In genomic region chr13:110455569-110456196, GRCm38 (mm10) we compare ENCODE assay signal across 28 mouse cellular contexts.
DNase-seq lines count a peak whose midpoint lies in the region; ATAC-seq and TF ChIP-seq lines count a peak whose summit lies in the region.
"Had no signal": no experiment of that assay in that cellular context is flagged by ENCODE, and none has a peak within 500 bp of the region (broad histone marks: within the 10 kb centered on the region; RNA-seq: fewer than 3 reads in every experiment).

No protein-coding gene starts in this region.

- no peak for TF ChIP-seq POLR2A in liver, adult 2 months (IDR thresholded peaks at IDR 0.05; ENCODE audit: extremely low read depth, insufficient read depth, low read length)

- no peak for DNase-seq in hindbrain, embryonic 14.5 days (ENCODE audit: low spot score)
- DNase-seq in hindbrain, postnatal 0 days (ENCODE audit: low spot score), result no peak
- DNase-seq in liver, adult 2 months (ENCODE audit: extremely low read depth, low read depth, low spot score), result peak; percentile 96
- DNase-seq in liver, result no peak
- no peak for DNase-seq in kidney, postnatal 25 days
- DNase-seq: adrenal gland, adult 8-10 months; adrenal gland, postnatal 25 days; cerebellum, adult 11-12 months; cerebellum, adult 8-10 months; cerebellum, postnatal 36 days; embryo, embryonic 11 days; gastrocnemius, postnatal 10 days; gastrocnemius, postnatal 36 days; heart, adult 2 months; heart, postnatal 14 days; heart, postnatal 4 days had no signal

- H3K36me3 ChIP-seq in forebrain, embryonic 15.5 days, result no peaks in the 10 kb centered on the region
- H3K36me3 ChIP-seq in forebrain, embryonic 13.5 days (ENCODE audit: poor library complexity, severe bottlenecking), result no peaks in the 10 kb centered on the region
- H3K36me3 ChIP-seq in hindbrain, embryonic 14.5 days (replicated peaks; ENCODE audit: control insufficient read depth, insufficient read depth), result no peaks in the 10 kb centered on the region
- no peaks in the 10 kb centered on the region for H3K36me3 ChIP-seq in hindbrain, postnatal 0 days (ENCODE audit: insufficient read depth, low read length)
- H3K36me3 ChIP-seq in liver, adult 2 months (ENCODE audit: control insufficient read depth, insufficient read depth, low read length), result no peaks in the 10 kb centered on the region
- H3K36me3 ChIP-seq in intestine, embryonic 15.5 days, result no peaks in the 10 kb centered on the region
- H3K36me3 ChIP-seq: embryonic facial prominence, embryonic 10.5 days; embryonic facial prominence, embryonic 13.5 days; forebrain, embryonic 12.5 days; heart, embryonic 10.5 days; heart, embryonic 13.5 days had no signal

- no peak overlapping the region for H3K9ac ChIP-seq in forebrain, embryonic 15.5 days (replicated peaks)
- H3K9ac ChIP-seq in forebrain, embryonic 13.5 days, result no peak overlapping the region
- no peak overlapping the region for H3K9ac ChIP-seq in hindbrain, embryonic 14.5 days
- H3K9ac ChIP-seq in hindbrain, postnatal 0 days (replicated peaks; ENCODE audit: low read length), result no peak overlapping the region
- H3K9ac ChIP-seq in liver, adult 2 months (ENCODE audit: low read depth, low read length), result no peak overlapping the region
- H3K9ac ChIP-seq in intestine, embryonic 15.5 days, result no peak overlapping the region
- H3K9ac ChIP-seq: embryonic facial prominence, embryonic 13.5 days; forebrain, embryonic 12.5 days; forebrain, postnatal 0 days; heart, embryonic 13.5 days had no signal

- 88% methylated on average over 5 of the region's 5 CpGs for WGBS in forebrain, embryonic 15.5 days
- WGBS in forebrain, embryonic 13.5 days, result 90% methylated on average over 5 of the region's 5 CpGs
- WGBS in hindbrain, embryonic 14.5 days, result 74% methylated on average over 5 of the region's 5 CpGs
- WGBS in hindbrain, postnatal 0 days, result 81% methylated on average over 5 of the region's 5 CpGs
- 29% methylated on average over 5 of the region's 5 CpGs for WGBS in liver, adult 2 months
- WGBS in intestine, embryonic 15.5 days, result 47% methylated on average over 5 of the region's 5 CpGs

- no peaks in the 10 kb centered on the region for H3K27me3 ChIP-seq in forebrain, embryonic 15.5 days
- no peaks in the 10 kb centered on the region for H3K27me3 ChIP-seq in forebrain, embryonic 13.5 days
- H3K27me3 ChIP-seq in hindbrain, embryonic 14.5 days (ENCODE audit: control insufficient read depth, insufficient read depth, low read length), result no peaks in the 10 kb centered on the region
- no peaks in the 10 kb centered on the region for H3K27me3 ChIP-seq in hindbrain, postnatal 0 days (ENCODE audit: insufficient read depth, low read length)
- no peaks in the 10 kb centered on the region for H3K27me3 ChIP-seq in liver, adult 2 months (ENCODE audit: control insufficient read depth, insufficient read depth, low read length)
- H3K27me3 ChIP-seq in intestine, embryonic 15.5 days (replicated peaks), result no peaks in the 10 kb centered on the region
- H3K27me3 ChIP-seq: embryonic facial prominence, embryonic 13.5 days; forebrain, embryonic 12.5 days; heart, embryonic 13.5 days had no signal

- no peak overlapping the region for H3K27ac ChIP-seq in forebrain, embryonic 15.5 days (replicated peaks)
- H3K27ac ChIP-seq in forebrain, embryonic 13.5 days, result no peak overlapping the region
- H3K27ac ChIP-seq in hindbrain, embryonic 14.5 days, result peak overlapping the region; percentile 34; the same call in 1 of the 2 replicates
- H3K27ac ChIP-seq in hindbrain, postnatal 0 days, result no peak overlapping the region
- H3K27ac ChIP-seq in liver, adult 2 months (replicated peaks; ENCODE audit: insufficient read depth, low read depth, low read length), result peak overlapping the region; percentile 81
- no peak overlapping the region for H3K27ac ChIP-seq in intestine, embryonic 15.5 days
- H3K27ac ChIP-seq: embryonic facial prominence, embryonic 10.5 days; embryonic facial prominence, embryonic 13.5 days; forebrain, embryonic 12.5 days; heart, adult 2 months; heart, embryonic 10.5 days; heart, embryonic 13.5 days had no signal

- no peak for TF ChIP-seq CTCF in hindbrain, postnatal 0 days (IDR thresholded peaks at IDR 0.05; ENCODE audit: low read depth)
- TF ChIP-seq CTCF in liver, adult 2 months (IDR thresholded peaks at IDR 0.05; ENCODE audit: low read depth, low read length), result no peak

- peak; percentile 26; the same call in 1 of the 2 replicates for ATAC-seq in forebrain, embryonic 15.5 days (replicated peaks)
- ATAC-seq in forebrain, embryonic 13.5 days, result no peak
- ATAC-seq in hindbrain, embryonic 14.5 days (ENCODE audit: low FRiP score), result no peak
- ATAC-seq in hindbrain, postnatal 0 days, result no peak
- ATAC-seq in intestine, embryonic 15.5 days, result peak; percentile 65
- ATAC-seq: activated CD4-positive, CD25-positive, alpha-beta regulatory T cell, adult 4 months; inflammation-experienced regulatory T-cells, adult 6 months had no signal

- H3K79me2 ChIP-seq in liver, adult 2 months (ENCODE audit: control insufficient read depth, insufficient read depth, low read length), result no peaks in the 10 kb centered on the region

- H3K4me2 ChIP-seq in forebrain, embryonic 15.5 days (replicated peaks), result no peak overlapping the region
- H3K4me2 ChIP-seq in forebrain, embryonic 13.5 days, result no peak overlapping the region
- H3K4me2 ChIP-seq in hindbrain, embryonic 14.5 days (replicated peaks), result no peak overlapping the region
- no peak overlapping the region for H3K4me2 ChIP-seq in hindbrain, postnatal 0 days (ENCODE audit: low read depth, low read length)
- no peak overlapping the region for H3K4me2 ChIP-seq in intestine, embryonic 15.5 days (replicated peaks)
- H3K4me2 ChIP-seq: embryonic facial prominence, embryonic 13.5 days; forebrain, embryonic 12.5 days; heart, embryonic 13.5 days had no signal

- H3K4me1 ChIP-seq in forebrain, embryonic 15.5 days, result peaks cover 7% of the 10 kb centered on the region
- no peaks in the 10 kb centered on the region for H3K4me1 ChIP-seq in forebrain, embryonic 13.5 days
- peaks cover 4% of the 10 kb centered on the region; the same call in 1 of the 2 replicates for H3K4me1 ChIP-seq in hindbrain, embryonic 14.5 days (replicated peaks; ENCODE audit: control insufficient read depth, insufficient read depth, low read length)
- H3K4me1 ChIP-seq in hindbrain, postnatal 0 days (ENCODE audit: insufficient read depth, low read length), result no peaks in the 10 kb centered on the region
- H3K4me1 ChIP-seq in liver, adult 2 months (ENCODE audit: control insufficient read depth, insufficient read depth, low read length), result peaks cover 11% of the 10 kb centered on the region
- no peaks in the 10 kb centered on the region for H3K4me1 ChIP-seq in intestine, embryonic 15.5 days (replicated peaks)
- H3K4me1 ChIP-seq: embryonic facial prominence, embryonic 10.5 days; forebrain, embryonic 12.5 days had no signal

- H3K4me3 ChIP-seq in forebrain, embryonic 15.5 days, result no peak overlapping the region
- H3K4me3 ChIP-seq in forebrain, embryonic 13.5 days, result no peak overlapping the region
- no peak overlapping the region for H3K4me3 ChIP-seq in hindbrain, embryonic 14.5 days (replicated peaks; ENCODE audit: low read length)
- no peak overlapping the region for H3K4me3 ChIP-seq in hindbrain, postnatal 0 days (ENCODE audit: low read length)
- peak overlapping the region; percentile 23; the same call in 1 of the 2 replicates for H3K4me3 ChIP-seq in liver, adult 2 months (ENCODE audit: insufficient read depth, low read depth, low read length)
- no peak overlapping the region for H3K4me3 ChIP-seq in intestine, embryonic 15.5 days (replicated peaks)
- H3K4me3 ChIP-seq: embryonic facial prominence, embryonic 10.5 days; embryonic facial prominence, embryonic 13.5 days; erythroblast, embryonic 14.5 days; forebrain, embryonic 12.5 days; heart, adult 2 months; heart, embryonic 10.5 days; heart, embryonic 13.5 days had no signal

- H3K9me3 ChIP-seq in forebrain, embryonic 15.5 days, result no peaks in the 10 kb centered on the region
- H3K9me3 ChIP-seq in forebrain, embryonic 13.5 days (replicated peaks), result no peaks in the 10 kb centered on the region
- no peaks in the 10 kb centered on the region for H3K9me3 ChIP-seq in hindbrain, embryonic 14.5 days (ENCODE audit: control insufficient read depth, low read length)
- no peaks in the 10 kb centered on the region for H3K9me3 ChIP-seq in hindbrain, postnatal 0 days (ENCODE audit: low read length)
- H3K9me3 ChIP-seq in intestine, embryonic 15.5 days, result no peaks in the 10 kb centered on the region
- H3K9me3 ChIP-seq: embryonic facial prominence, embryonic 10.5 days; embryonic facial prominence, embryonic 13.5 days; forebrain, embryonic 12.5 days; heart, embryonic 10.5 days; heart, embryonic 13.5 days had no signal

Comparison
In these comparisons a context has a peak if more than half of its experiments do, and no peak if none do; other contexts are left out.
1. ATAC-seq: peak in forebrain, embryonic 15.5 days (single experiment) and intestine, embryonic 15.5 days (single experiment); none in forebrain, embryonic 13.5 days (single experiment), hindbrain, embryonic 14.5 days (single experiment) and hindbrain, postnatal 0 days (single experiment).
2. H3K27ac ChIP-seq: peak in hindbrain, embryonic 14.5 days (single experiment) and liver, adult 2 months (single experiment); none in forebrain, embryonic 15.5 days (single experiment), forebrain, embryonic 13.5 days (single experiment), hindbrain, postnatal 0 days (single experiment) and intestine, embryonic 15.5 days (single experiment).